Mouse (Mus musculus) spleen, postnatal 0 days (tissue): Measurements from ENCODE around the gene B4galnt3. TPM values are rescaled to one million over a fixed set of nuclear protein-coding genes. Genes with fewer than 3 reads are reported as not detected.

Source experiments
- polyA plus RNA-seq: library from polyadenylated mRNA; unstranded; fragments of >200 nt; fragmentation: Nextera tagmentation; extraction: Ambion mirVana; gene quantifications from 2 replicates; pipeline ENCODE4 v1.2.1, GENCODE M21; 2015

The B4galnt3 gene
- polyA plus RNA-seq: 0.14 and 0.18 TPM in 2 replicates

DNA sequence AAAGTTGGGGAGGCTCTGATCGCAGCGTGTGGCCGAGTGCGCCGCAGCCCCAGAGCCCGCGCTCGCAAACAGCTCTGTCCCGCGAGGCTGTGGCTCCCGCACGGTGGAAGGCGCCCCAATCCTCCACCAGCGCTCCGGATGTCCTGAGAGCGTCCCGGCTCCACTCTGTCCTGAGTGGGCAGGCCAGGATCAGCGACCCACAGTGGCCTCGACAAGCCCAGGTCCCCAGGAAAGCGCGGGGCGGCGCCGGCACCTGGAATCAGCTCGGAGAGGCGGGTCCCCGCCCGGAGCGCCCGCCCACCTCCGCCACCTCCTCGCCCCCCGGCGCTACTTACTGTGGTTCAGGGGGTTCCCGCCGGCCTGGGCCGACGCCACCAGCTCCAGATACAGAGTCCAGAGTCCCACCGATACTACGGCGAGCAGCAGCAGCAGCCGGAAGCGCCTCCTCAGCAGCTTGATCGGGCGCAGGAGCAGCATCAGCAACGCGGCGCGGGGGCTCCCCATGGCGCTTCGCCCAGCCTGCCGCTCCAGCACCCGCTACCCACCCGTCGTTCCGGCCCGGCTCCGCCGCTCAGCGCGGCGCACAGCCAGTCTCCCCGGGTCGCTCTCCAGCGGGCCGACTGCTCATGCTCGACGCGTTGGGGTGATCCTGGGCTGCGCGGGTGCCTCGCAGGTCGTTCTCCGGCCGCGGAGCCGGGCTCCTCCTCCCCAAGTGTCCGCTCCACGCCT is at the start of gene B4galnt3, which contains the start of gene D330020A13Rik:
TSS of gene B4galnt3 (minus strand) at position 504 of the 729 bp plus-strand sequence.
TSS of gene D330020A13Rik (plus strand) at position 309 of the 729 bp plus-strand sequence.

Other genes starting within 250 kb of the B4galnt3 start
- gene Ninj2, start 201.2 kb downstream of the B4galnt3 start, polyA plus RNA-seq: 0.20 and 0.58 TPM in 2 replicates
- gene D330020A13Rik, start 195 bp downstream of the B4galnt3 start, polyA plus RNA-seq: not detected in 2 replicates
- 33.3 and 34.0 TPM in 2 replicates for gene Kdm5a, start 69.6 kb upstream of the B4galnt3 start, polyA plus RNA-seq
- gene Ccdc77, start 69.8 kb upstream of the B4galnt3 start, polyA plus RNA-seq: 19.1 and 19.9 TPM in 2 replicates
- gene Il17ra, start 168.7 kb upstream of the B4galnt3 start, polyA plus RNA-seq: 18.9 and 25.0 TPM in 2 replicates
- gene Tmem121b, start 199.2 kb upstream of the B4galnt3 start, polyA plus RNA-seq: 0.04 and 0.05 TPM in 2 replicates
- 10.2 and 11.2 TPM in 2 replicates for gene Hdhd5, start 236.8 kb upstream of the B4galnt3 start, polyA plus RNA-seq